Mouse (Mus musculus): ENCODE measurements at regions not wholly inside any gene's neighbourhood (a gene's known extent, or its start where the extent isn't known, plus 50 kb on each side); places are given as distances from the start of the nearest gene placed in this dataset.

DNA sequence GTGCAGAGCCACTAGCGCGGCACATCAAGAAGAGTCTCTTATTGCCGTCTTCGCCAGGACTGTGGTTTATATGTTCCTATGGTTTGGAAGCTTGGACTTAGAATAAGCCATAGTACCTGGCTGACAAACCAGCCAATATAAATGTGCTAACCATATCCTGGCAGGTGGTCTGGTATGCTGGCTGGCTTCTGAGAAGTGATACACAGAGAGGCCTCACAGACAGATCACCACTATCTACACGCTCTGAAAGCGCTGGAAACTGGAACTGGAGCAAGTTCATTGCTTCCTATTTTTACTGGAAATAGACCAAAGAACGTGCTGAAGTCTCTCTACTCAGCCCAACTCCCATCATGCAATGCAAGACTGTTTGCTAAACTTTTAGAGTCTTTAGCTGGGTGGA, 124.7 kb downstream of the Qpct start:
- no peak overlapping the region for H3K4me2 ChIP-seq (ENCODE audit: low read length)
- no peaks in the 10 kb centered on the region for H3K36me3 ChIP-seq (ENCODE audit: control insufficient read depth, insufficient read depth, low read length)
- H3K4me3 ChIP-seq (replicated peaks; ENCODE audit: low read depth, low read length): no peak overlapping the region
- ATAC-seq (ENCODE audit: low FRiP score, low TSS enrichment) (no peak), DNase-seq (no peak)
- no peaks in the 10 kb centered on the region for H3K9me3 ChIP-seq (ENCODE audit: control insufficient read depth, low read length)
- WGBS: 87% methylated on average over 7 of the region's 7 CpGs
- no peak overlapping the region for H3K9ac ChIP-seq (replicated peaks; ENCODE audit: low read length)
- no peak overlapping the region for H3K27ac ChIP-seq (replicated peaks; ENCODE audit: low read depth, low read length)
- H3K4me1 ChIP-seq (ENCODE audit: control insufficient read depth, insufficient read depth, low read length): no peaks in the 10 kb centered on the region
- H3K27me3 ChIP-seq (ENCODE audit: control insufficient read depth, insufficient read depth, low read length): no peaks in the 10 kb centered on the region

DNA sequence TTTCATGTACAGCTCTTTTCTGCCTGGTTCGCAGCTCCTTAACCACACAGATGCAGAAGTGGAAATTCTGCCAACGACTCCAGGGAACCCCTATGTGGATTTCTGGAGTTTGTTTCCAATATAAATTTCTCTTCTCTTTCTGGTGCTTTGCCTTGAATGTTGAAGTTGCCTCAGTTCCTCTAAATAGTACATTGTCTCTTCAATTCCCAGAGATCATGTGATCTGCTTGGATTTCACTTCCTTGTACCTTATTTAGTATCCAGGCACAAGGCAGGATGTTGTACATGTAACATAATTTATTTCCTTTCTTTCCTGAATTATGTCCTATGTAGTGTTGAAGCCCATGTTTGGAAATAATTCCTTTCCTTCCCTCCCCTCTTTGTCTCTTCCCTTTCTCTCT, 123.7 kb downstream of the Qpct start:
- H3K9me3 ChIP-seq (ENCODE audit: control insufficient read depth, low read length): no peaks in the 10 kb centered on the region
- no peak for ATAC-seq (ENCODE audit: low FRiP score, low TSS enrichment)
- H3K4me1 ChIP-seq (ENCODE audit: control insufficient read depth, insufficient read depth, low read length): no peaks in the 10 kb centered on the region
- H3K27ac ChIP-seq (replicated peaks; ENCODE audit: low read depth, low read length): no peak overlapping the region
- DNase-seq: no peak
- WGBS: 85% methylated on average over 2 of the region's 2 CpGs
- no peaks in the 10 kb centered on the region for H3K27me3 ChIP-seq (ENCODE audit: control insufficient read depth, insufficient read depth, low read length)
- H3K4me3 ChIP-seq (replicated peaks; ENCODE audit: low read depth, low read length): no peak overlapping the region
- no peaks in the 10 kb centered on the region for H3K36me3 ChIP-seq (ENCODE audit: control insufficient read depth, insufficient read depth, low read length)
- H3K4me2 ChIP-seq (ENCODE audit: low read length): no peak overlapping the region
- H3K9ac ChIP-seq (replicated peaks; ENCODE audit: low read length): no peak overlapping the region

DNA sequence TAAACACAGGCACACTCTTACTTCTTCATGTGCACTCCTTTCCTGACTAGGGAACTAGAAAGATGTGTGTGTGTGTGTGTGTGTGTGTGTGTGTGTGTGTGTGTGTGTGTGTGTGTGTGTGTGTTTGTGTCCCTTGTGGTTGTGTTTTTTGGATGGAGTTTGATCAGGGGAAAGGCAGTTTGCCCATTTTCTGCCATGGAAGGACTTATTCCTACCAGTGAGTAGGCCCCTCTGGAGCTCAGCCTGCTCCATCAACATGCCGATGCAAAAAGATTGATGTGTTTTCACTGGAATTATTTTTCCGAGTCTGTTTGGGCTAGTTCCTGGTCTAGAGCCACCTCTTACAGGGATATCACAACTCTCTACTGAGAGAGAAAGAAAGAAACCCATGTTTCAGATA, 120.6 kb downstream of the Qpct start:
- Histone ChIP-seq H3K27me3 (ENCODE audit: control insufficient read depth, insufficient read depth, low read length) (no peaks in the 10 kb centered on the region), H3K4me3 (replicated peaks; ENCODE audit: low read depth, low read length) (no peak overlapping the region), H3K4me2 (ENCODE audit: low read length) (no peak overlapping the region), H3K27ac (replicated peaks; ENCODE audit: low read depth, low read length) (no peak overlapping the region), H3K9ac (replicated peaks; ENCODE audit: low read length) (no peak overlapping the region), H3K4me1 (ENCODE audit: control insufficient read depth, insufficient read depth, low read length) (no peaks in the 10 kb centered on the region), H3K36me3 (ENCODE audit: control insufficient read depth, insufficient read depth, low read length) (no peaks in the 10 kb centered on the region), H3K9me3 (ENCODE audit: control insufficient read depth, low read length) (no peaks in the 10 kb centered on the region)
- no peak for DNase-seq
- 81% methylated on average over 2 of the region's 2 CpGs for WGBS
- no peak for ATAC-seq (ENCODE audit: low FRiP score, low TSS enrichment)

DNA sequence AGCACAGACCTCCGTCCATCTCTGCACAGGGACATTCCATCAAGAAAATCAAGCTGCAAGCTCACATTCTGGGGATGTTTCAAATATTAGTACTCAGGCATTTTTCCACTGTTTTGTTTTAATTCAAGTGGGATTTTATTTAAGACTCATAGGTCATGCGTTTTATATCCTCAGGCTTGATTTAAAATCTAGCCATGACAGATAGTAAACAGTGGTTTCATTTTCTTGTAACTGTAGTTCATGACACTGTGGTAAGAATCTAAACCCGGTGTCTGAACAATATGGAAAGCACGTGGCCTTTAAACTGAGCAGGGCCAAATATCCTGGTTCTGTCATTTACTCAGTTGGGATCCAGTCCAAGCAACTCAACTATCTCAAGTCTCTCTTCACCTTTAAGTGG, 119.0 kb downstream of the Qpct start:
- no peak for DNase-seq
- H3K36me3 ChIP-seq (ENCODE audit: control insufficient read depth, insufficient read depth, low read length): no peaks in the 10 kb centered on the region
- H3K4me3 ChIP-seq (replicated peaks; ENCODE audit: low read depth, low read length): no peak overlapping the region
- no peak overlapping the region for H3K27ac ChIP-seq (replicated peaks; ENCODE audit: low read depth, low read length)
- H3K4me2 ChIP-seq (ENCODE audit: low read length): no peak overlapping the region
- no peaks in the 10 kb centered on the region for H3K9me3 ChIP-seq (ENCODE audit: control insufficient read depth, low read length)
- no peak overlapping the region for H3K9ac ChIP-seq (replicated peaks; ENCODE audit: low read length)
- no peak for ATAC-seq (ENCODE audit: low FRiP score, low TSS enrichment)
- H3K4me1 ChIP-seq (ENCODE audit: control insufficient read depth, insufficient read depth, low read length): no peaks in the 10 kb centered on the region
- H3K27me3 ChIP-seq (ENCODE audit: control insufficient read depth, insufficient read depth, low read length): no peaks in the 10 kb centered on the region
- WGBS: 87% methylated on average over 4 of the region's 4 CpGs

DNA sequence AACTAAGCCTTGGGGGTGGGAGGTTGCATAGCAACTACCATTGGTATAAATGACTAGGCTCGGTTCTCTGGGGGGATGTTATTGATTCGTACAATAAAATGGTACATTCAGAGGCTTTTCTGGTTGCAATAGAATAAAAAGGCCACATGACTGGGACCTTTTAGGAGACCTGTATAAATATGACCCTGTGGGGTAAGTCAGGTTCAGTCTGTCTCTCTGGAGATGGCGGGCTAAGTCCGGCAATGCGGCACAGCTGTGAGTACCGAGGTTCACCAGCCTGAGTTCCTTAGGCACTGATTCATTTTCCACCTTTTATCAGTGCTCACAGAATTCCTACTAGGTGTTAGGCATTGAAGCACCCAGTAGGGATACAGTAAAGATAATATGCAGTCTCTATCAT, 115.5 kb downstream of the Qpct start:
- no peak for ATAC-seq (ENCODE audit: low FRiP score, low TSS enrichment)
- Histone ChIP-seq H3K9me3 (ENCODE audit: control insufficient read depth, low read length) (no peaks in the 10 kb centered on the region), H3K9ac (replicated peaks; ENCODE audit: low read length) (no peak overlapping the region), H3K4me1 (ENCODE audit: control insufficient read depth, insufficient read depth, low read length) (no peaks in the 10 kb centered on the region), H3K27ac (replicated peaks; ENCODE audit: low read depth, low read length) (no peak overlapping the region), H3K4me2 (ENCODE audit: low read length) (no peak overlapping the region), H3K4me3 (replicated peaks; ENCODE audit: low read depth, low read length) (no peak overlapping the region), H3K36me3 (ENCODE audit: control insufficient read depth, insufficient read depth, low read length) (no peaks in the 10 kb centered on the region), H3K27me3 (ENCODE audit: control insufficient read depth, insufficient read depth, low read length) (no peaks in the 10 kb centered on the region)
- peak; percentile 16 for DNase-seq
- WGBS: 74% methylated on average over 6 of the region's 6 CpGs

DNA sequence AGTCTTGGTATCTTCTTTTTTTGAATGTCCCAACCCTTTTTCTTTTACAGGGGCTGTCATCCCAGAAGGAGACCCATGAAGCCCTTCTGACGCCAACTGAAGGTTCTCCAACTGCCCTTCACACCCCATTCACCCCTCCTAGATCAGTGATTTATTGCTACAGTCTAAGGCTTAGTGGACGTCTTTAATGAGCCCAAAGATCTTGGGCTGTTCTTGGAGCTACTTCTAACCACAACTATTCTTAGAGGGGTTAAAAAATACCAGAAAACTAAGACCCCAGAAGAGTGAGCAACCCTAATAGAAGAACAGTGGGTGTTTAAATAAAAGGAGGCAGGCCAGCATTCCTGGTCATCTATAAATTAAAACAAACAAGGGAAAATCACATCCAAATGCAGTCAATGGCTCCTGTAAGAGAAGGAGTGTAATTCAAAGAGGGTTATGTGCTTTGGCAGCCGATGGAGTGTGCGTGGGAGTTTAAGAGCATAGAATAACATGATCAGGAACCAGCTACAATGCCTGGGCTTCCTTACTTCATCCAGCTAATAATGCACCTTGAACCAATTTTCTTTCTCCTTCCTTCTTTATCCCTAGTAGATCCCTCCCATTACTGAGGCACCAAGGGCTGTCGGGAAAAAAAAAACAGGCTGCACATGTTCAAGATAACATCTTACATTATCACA, 113.3 kb downstream of the Qpct start:
- DNase-seq: no peak
- Histone ChIP-seq H3K36me3 (ENCODE audit: control insufficient read depth, insufficient read depth, low read length) (no peaks in the 10 kb centered on the region), H3K27ac (replicated peaks; ENCODE audit: low read depth, low read length) (no peak overlapping the region), H3K9ac (replicated peaks; ENCODE audit: low read length) (no peak overlapping the region), H3K27me3 (ENCODE audit: control insufficient read depth, insufficient read depth, low read length) (no peaks in the 10 kb centered on the region), H3K4me3 (replicated peaks; ENCODE audit: low read depth, low read length) (no peak overlapping the region), H3K4me1 (ENCODE audit: control insufficient read depth, insufficient read depth, low read length) (no peaks in the 10 kb centered on the region), H3K9me3 (ENCODE audit: control insufficient read depth, low read length) (no peaks in the 10 kb centered on the region), H3K4me2 (ENCODE audit: low read length) (no peak overlapping the region)
- 87% methylated on average over 5 of the region's 5 CpGs for WGBS
- no peak for ATAC-seq (ENCODE audit: low FRiP score, low TSS enrichment)

DNA sequence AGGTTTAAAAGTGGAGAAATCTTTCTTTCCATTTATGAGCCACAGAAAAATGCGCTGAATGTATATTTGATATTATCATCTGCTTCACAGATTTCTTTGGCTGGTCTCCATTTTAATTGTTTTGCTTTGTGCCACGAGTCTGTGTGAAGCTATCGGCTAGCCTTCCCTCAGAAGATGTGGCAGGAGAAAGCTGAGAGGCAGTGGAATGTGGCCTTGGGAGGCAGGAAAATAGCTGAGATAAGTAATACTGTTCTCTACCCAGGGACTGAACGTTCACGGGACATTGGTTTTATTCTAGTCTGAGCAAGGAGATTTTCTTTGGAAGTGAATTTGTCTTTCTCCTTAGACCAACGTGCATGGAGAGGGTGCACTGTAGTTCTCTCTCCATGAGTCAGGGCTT, 112.3 kb downstream of the Qpct start:
- no peaks in the 10 kb centered on the region for H3K27me3 ChIP-seq (ENCODE audit: control insufficient read depth, insufficient read depth, low read length)
- H3K9me3 ChIP-seq (ENCODE audit: control insufficient read depth, low read length): no peaks in the 10 kb centered on the region
- no peaks in the 10 kb centered on the region for H3K4me1 ChIP-seq (ENCODE audit: control insufficient read depth, insufficient read depth, low read length)
- H3K27ac ChIP-seq (replicated peaks; ENCODE audit: low read depth, low read length): no peak overlapping the region
- H3K9ac ChIP-seq (replicated peaks; ENCODE audit: low read length): no peak overlapping the region
- H3K4me3 ChIP-seq (replicated peaks; ENCODE audit: low read depth, low read length): no peak overlapping the region
- no peaks in the 10 kb centered on the region for H3K36me3 ChIP-seq (ENCODE audit: control insufficient read depth, insufficient read depth, low read length)
- 86% methylated on average over 6 of the region's 6 CpGs for WGBS
- no peak overlapping the region for H3K4me2 ChIP-seq (ENCODE audit: low read length)
- DNase-seq (no peak), ATAC-seq (ENCODE audit: low FRiP score, low TSS enrichment) (no peak)

DNA sequence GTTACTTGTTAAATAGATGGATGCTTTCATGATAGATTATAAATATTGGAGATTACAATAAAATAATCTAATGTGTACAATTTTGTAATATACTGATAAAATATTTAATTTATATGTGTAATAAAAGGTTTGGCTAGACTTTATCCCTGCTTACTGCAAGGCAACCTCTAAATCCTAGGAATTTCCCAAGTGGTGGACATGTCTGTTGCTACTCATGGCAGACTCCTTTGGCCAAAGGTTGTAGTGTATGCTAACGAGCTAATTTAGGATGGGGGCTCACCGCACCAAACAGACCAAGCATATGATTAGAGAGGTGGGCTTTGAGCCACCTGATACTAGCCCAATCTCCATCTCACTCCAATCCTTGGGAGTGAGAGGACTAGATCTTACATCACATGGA, 102.4 kb downstream of the Qpct start:
- H3K4me2 ChIP-seq (ENCODE audit: low read length): no peak overlapping the region
- H3K9ac ChIP-seq (replicated peaks; ENCODE audit: low read length): no peak overlapping the region
- H3K27me3 ChIP-seq (ENCODE audit: control insufficient read depth, insufficient read depth, low read length): no peaks in the 10 kb centered on the region
- H3K27ac ChIP-seq (replicated peaks; ENCODE audit: low read depth, low read length): no peak overlapping the region
- H3K9me3 ChIP-seq (ENCODE audit: control insufficient read depth, low read length): no peaks in the 10 kb centered on the region
- H3K4me1 ChIP-seq (ENCODE audit: control insufficient read depth, insufficient read depth, low read length): no peaks in the 10 kb centered on the region
- H3K4me3 ChIP-seq (replicated peaks; ENCODE audit: low read depth, low read length): no peak overlapping the region
- no peaks in the 10 kb centered on the region for H3K36me3 ChIP-seq (ENCODE audit: control insufficient read depth, insufficient read depth, low read length)
- DNase-seq (no peak), ATAC-seq (ENCODE audit: low FRiP score, low TSS enrichment) (no peak)
- WGBS: 88% methylated on average over 2 of the region's 2 CpGs

DNA sequence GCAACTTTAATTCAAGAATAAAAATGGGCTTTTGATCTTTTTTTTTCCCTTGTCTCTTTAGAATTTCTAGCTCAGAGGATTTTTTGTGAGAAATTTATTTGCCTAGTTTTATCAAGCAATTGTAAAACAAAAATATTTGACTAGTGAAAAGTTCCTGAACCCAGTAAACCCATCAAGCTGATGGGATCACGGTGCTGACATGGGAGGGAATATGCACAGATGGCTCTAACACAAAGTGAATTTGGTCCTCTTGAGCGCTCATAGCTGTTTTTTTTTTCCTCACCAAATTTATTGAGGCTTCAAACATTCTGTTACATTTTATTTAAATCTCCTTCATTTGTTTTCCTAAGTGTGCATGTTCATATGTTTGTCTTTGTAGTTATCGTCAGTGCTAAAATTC, 101.1 kb downstream of the Qpct start:
- Histone ChIP-seq H3K27ac (replicated peaks; ENCODE audit: low read depth, low read length) (no peak overlapping the region), H3K4me3 (replicated peaks; ENCODE audit: low read depth, low read length) (no peak overlapping the region), H3K36me3 (ENCODE audit: control insufficient read depth, insufficient read depth, low read length) (no peaks in the 10 kb centered on the region), H3K27me3 (ENCODE audit: control insufficient read depth, insufficient read depth, low read length) (no peaks in the 10 kb centered on the region), H3K4me1 (ENCODE audit: control insufficient read depth, insufficient read depth, low read length) (no peaks in the 10 kb centered on the region), H3K9ac (replicated peaks; ENCODE audit: low read length) (no peak overlapping the region), H3K9me3 (ENCODE audit: control insufficient read depth, low read length) (no peaks in the 10 kb centered on the region), H3K4me2 (ENCODE audit: low read length) (no peak overlapping the region)
- no peak for ATAC-seq (ENCODE audit: low FRiP score, low TSS enrichment)
- 95% methylated on average over 3 of the region's 3 CpGs for WGBS
- no peak for DNase-seq

All from midbrain, embryonic 14.5 days (tissue).